Mouse (Mus musculus) embryonic facial prominence, embryonic 11.5 days (tissue): Measurements from ENCODE around the gene Hipk3. TPM values are rescaled to one million over a fixed set of nuclear protein-coding genes. Genes with fewer than 3 reads are reported as not detected.

Source experiments
- ATAC-seq: fragments of 200-750 bp; cut with Nextera tagmentation; replicated peaks from 2 replicates; pipeline ENCODE4 v1.8.0; 2017; ENCODE audit warnings: low read depth; ENCODE audit not compliant: insufficient number of reproducible peaks, low FRiP score, low TSS enrichment
- DNase-seq: peaks from one replicate; pipeline ENCODE4 v3.0.0-alpha.2; 2015; ENCODE audit warnings: low spot score
- H3K27ac ChIP-seq: fragments of 300-500 bp; sonication (generic); replicated peaks from 2 replicates; pipeline ENCODE4 v1.5.1; 2014; ENCODE audit warnings: mild to moderate bottlenecking, low read depth, low read length, control low read depth
- H3K27me3 ChIP-seq: fragments of 300-500 bp; sonication (generic); 2 replicates; pipeline ENCODE4 v1.6.1; 2014; ENCODE audit warnings: mild to moderate bottlenecking, low read length, moderate library complexity, mixed read lengths; ENCODE audit not compliant: control insufficient read depth, insufficient read depth
- H3K36me3 ChIP-seq: fragments of 300-500 bp; sonication (generic); replicated peaks from 2 replicates; pipeline ENCODE4 v1.6.1; 2014; ENCODE audit warnings: low read depth, mild to moderate bottlenecking, low read length, moderate library complexity, mixed read lengths; ENCODE audit not compliant: control insufficient read depth, insufficient read depth
- H3K4me1 ChIP-seq: fragments of 300-500 bp; sonication (generic); 2 replicates; pipeline ENCODE4 v1.6.1; 2014; ENCODE audit warnings: low read length, mixed read lengths; ENCODE audit not compliant: control insufficient read depth, insufficient read depth
- H3K4me2 ChIP-seq: fragments of 300-500 bp; sonication (generic); 2 replicates; pipeline ENCODE4 v1.6.1; 2014; ENCODE audit warnings: low read depth, mild to moderate bottlenecking, control low read depth, low read length, moderate library complexity
- H3K4me3 ChIP-seq: fragments of 300-500 bp; sonication (generic); 2 replicates; pipeline ENCODE4 v1.5.1; 2014; ENCODE audit warnings: low read depth, low read length, control low read depth
- H3K9ac ChIP-seq: fragments of 300-500 bp; sonication (generic); replicated peaks from 2 replicates; pipeline ENCODE4 v1.6.1; 2014; ENCODE audit warnings: mild to moderate bottlenecking, control low read depth, low read length
- H3K9me3 ChIP-seq: fragments of 300-500 bp; sonication (generic); replicated peaks from 2 replicates; pipeline ENCODE4 v1.6.1; 2016; ENCODE audit warnings: mild to moderate bottlenecking, low read length, inconsistent platforms, mixed read lengths; ENCODE audit not compliant: control insufficient read depth
- WGBS: fragments of 180-500 bp; shearing (Covaris S2); extraction: QIAGEN DNeasy Blood & Tissue Kit; methylation state at CpG from one replicate; pipeline ENCODE4 v1.1.7; 2014; 5-methylcytosine and 5-hydroxymethylcytosine counted together
- polyA plus RNA-seq: library from polyadenylated mRNA; unstranded; fragments of >200 nt; fragmentation: Nextera tagmentation; extraction: Ambion mirVana; gene quantifications from 2 replicates; pipeline ENCODE4 v1.2.1, GENCODE M21; 2014

Gene Hipk3
- polyA plus RNA-seq, 1 experiment from 2014 or later, result 17.5 TPM

DNA sequence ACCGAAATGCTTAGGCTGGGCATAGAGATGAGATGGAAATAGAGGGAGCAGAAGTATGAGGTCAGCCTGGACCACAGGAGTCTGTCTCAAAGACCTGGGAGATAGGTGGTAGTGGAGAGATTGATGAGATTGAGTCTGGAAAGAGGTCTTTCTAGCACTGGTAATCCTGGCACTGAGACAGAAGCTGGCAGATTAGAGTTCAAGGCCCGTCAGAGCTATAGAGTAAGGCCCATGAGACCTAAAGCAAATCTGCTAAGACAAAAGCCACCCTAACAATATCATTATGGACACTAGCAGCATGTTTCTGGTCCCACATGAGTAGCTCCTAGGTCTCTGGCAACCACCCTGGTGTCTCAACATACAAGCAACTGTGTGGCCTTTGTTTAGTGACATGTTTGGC, 4.4 kb downstream of the Hipk3 start:
- no peak overlapping the region for H3K4me2 ChIP-seq
- no peaks in the 10 kb centered on the region; the same call in none of the 2 replicates for H3K4me1 ChIP-seq
- H3K9ac ChIP-seq, result no peak overlapping the region
- no peaks in the 10 kb centered on the region for H3K27me3 ChIP-seq
- H3K9me3 ChIP-seq, result no peaks in the 10 kb centered on the region
- WGBS, result 85% methylated on average over 2 of the region's 2 CpGs
- ATAC-seq (no peak), DNase-seq (no peak)
- H3K4me3 ChIP-seq, result no peak overlapping the region
- no peak overlapping the region for H3K27ac ChIP-seq
- no peaks in the 10 kb centered on the region for H3K36me3 ChIP-seq

DNA sequence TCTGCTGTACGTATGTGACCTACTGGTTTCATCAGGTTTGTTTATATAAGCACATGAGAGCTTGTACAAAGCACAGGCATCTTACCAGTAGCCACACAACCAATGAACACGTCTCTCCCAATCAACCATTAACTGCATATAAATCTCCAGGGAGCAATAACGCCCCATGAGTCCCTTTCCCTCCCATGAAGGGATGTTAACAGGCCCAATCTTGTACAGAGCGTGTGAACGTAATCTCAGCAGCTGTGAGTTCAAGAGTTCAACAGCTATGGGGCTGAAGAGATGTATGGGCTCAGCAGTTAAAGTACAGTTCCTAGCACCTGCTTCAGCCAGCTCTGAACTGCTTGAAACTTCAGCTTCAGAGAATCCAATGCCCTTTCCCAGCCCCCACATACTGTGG, 9.8 kb downstream of the Hipk3 start:
- H3K27me3 ChIP-seq, result no peaks in the 10 kb centered on the region
- H3K4me1 ChIP-seq, result no peaks in the 10 kb centered on the region
- H3K4me2 ChIP-seq, result no peak overlapping the region
- no peak overlapping the region for H3K4me3 ChIP-seq
- ATAC-seq, result no peak
- no peak overlapping the region for H3K9ac ChIP-seq
- no peaks in the 10 kb centered on the region for H3K36me3 ChIP-seq
- no peaks in the 10 kb centered on the region for H3K9me3 ChIP-seq
- 59% methylated on average over 5 of the region's 5 CpGs for WGBS
- H3K27ac ChIP-seq, result no peak overlapping the region
- no peak for DNase-seq

DNA sequence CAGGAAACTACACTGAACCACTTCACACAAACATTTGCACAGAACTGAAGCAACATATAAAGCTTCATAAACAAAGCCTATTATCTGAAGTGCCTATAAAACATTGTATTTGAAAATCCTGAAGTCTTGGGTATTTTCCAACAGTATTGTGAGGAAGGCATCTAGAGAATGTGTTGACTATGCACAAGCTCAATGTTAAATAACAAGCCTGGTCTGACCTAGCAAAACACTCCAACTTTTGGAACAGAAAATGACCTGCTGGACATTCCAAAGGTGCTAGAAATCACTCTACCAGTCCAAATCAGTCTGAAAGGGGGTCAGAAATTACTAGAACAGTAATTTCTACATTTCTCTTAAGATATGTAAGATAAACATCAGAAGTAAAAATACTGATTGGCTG, 12.1 kb downstream of the Hipk3 start:
- no peaks in the 10 kb centered on the region for H3K4me1 ChIP-seq
- H3K36me3 ChIP-seq, result no peaks in the 10 kb centered on the region
- no peaks in the 10 kb centered on the region for H3K27me3 ChIP-seq
- no peak overlapping the region for H3K9ac ChIP-seq
- H3K27ac ChIP-seq, result no peak overlapping the region
- no peak overlapping the region for H3K4me2 ChIP-seq
- H3K9me3 ChIP-seq, result no peaks in the 10 kb centered on the region
- no peak overlapping the region for H3K4me3 ChIP-seq
- DNase-seq (no peak), ATAC-seq (no peak)

DNA sequence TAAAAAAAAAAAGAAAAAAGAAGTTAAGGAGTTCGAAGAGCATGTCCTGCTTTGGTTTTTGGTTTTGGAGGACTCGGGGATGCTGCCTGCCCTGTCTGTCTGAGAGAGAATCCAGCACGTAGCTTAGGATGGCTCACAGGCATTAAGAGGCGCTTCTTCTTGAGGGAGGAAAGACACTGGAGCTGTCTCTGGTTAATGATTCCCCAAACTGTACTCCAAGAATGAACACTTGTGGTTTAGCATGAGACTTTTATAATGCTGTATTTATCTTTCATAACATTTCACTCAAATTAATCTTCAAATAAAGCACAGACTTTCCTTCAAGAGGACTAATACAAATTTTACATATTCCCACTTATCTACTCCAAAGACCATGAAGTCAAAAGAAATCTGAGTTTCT, 15.2 kb downstream of the Hipk3 start:
- H3K9me3 ChIP-seq, result no peaks in the 10 kb centered on the region
- no peak for ATAC-seq
- H3K4me3 ChIP-seq, result no peak overlapping the region
- no peak overlapping the region for H3K4me2 ChIP-seq
- H3K36me3 ChIP-seq, result no peaks in the 10 kb centered on the region
- H3K27me3 ChIP-seq, result no peaks in the 10 kb centered on the region
- WGBS, result 92% methylated on average over 4 of the region's 4 CpGs
- no peak for DNase-seq
- H3K4me1 ChIP-seq, result no peaks in the 10 kb centered on the region
- H3K27ac ChIP-seq, result no peak overlapping the region
- no peak overlapping the region for H3K9ac ChIP-seq

DNA sequence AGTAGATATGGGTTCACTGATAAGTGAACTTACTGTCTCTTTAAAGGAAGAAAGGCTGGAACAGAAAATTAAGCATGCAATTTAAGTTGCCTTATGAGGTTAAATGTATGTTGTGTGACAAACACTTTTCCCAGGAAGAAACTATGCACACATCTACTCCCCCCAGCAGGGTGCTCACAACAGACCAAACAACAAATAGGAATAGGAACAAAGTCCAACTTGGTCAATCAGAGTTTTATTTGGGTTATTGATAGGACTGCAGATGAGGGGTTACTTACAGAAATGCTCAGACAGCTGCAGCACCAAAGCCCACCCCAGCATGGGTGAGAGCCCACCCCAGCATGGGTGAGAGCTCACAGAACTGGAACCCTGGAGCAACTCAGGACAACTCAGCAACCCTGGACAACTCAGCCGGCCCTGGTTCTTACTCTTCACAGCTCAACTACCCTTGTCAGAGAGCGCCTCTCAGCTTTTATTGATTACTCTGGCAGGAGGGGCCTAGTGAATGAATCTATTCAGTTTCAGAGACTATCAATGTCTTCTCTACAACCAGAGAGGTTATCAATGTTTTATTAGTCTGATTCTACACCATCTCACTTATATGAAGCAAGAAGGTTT, 16.7 kb downstream of the Hipk3 start:
- H3K27me3 ChIP-seq, result no peaks in the 10 kb centered on the region
- H3K36me3 ChIP-seq, result no peaks in the 10 kb centered on the region
- no peak for DNase-seq
- no peak overlapping the region for H3K4me2 ChIP-seq
- ATAC-seq, result no peak
- WGBS, result 61% methylated on average over 2 of the region's 2 CpGs
- H3K4me3 ChIP-seq, result no peak overlapping the region
- no peak overlapping the region for H3K27ac ChIP-seq
- H3K9ac ChIP-seq, result no peak overlapping the region
- no peaks in the 10 kb centered on the region for H3K9me3 ChIP-seq
- H3K4me1 ChIP-seq, result no peaks in the 10 kb centered on the region

- Histone ChIP-seq H3K4me3 (no peak overlapping the region), H3K27ac (no peak overlapping the region), H3K27me3 (no peaks in the 10 kb centered on the region), H3K36me3 (no peaks in the 10 kb centered on the region), H3K9me3 (no peaks in the 10 kb centered on the region), H3K4me1 (no peaks in the 10 kb centered on the region), H3K9ac (no peak overlapping the region), H3K4me2 (no peak overlapping the region)
- WGBS, result 93% methylated on average over 6 of the region's 6 CpGs
- ATAC-seq, result no peak
- DNase-seq, result no peak
These were observed 22.2 kb downstream of the Hipk3 start for GRCm38 (mm10) chr2:104472056-104472455.

DNA sequence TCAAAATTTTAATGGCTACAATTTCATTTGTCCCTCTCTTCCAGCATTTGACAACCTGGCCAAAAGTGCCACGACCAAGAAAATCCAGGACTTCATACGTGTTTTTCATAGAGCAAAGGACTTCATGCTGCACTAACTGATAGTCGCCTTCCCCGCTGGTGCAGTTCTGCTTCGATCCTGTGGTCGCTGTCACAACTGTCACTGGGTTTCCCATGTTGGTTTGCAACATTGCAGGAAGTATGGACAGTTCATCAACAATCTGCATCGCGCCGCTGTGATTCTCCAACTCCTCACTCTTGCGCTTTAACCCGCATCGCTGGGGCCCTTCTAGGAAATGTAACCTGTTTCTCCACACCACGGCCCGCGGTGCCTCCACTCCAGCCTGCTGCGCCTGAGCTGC, 23.1 kb downstream of the Hipk3 start:
- WGBS, result 95% methylated on average over 16 of the region's 16 CpGs
- H3K36me3 ChIP-seq, result no peaks in the 10 kb centered on the region
- no peak overlapping the region for H3K4me2 ChIP-seq
- H3K9ac ChIP-seq, result no peak overlapping the region
- H3K4me1 ChIP-seq, result no peaks in the 10 kb centered on the region
- H3K27ac ChIP-seq, result no peak overlapping the region
- H3K27me3 ChIP-seq, result no peaks in the 10 kb centered on the region
- no peak for ATAC-seq
- no peak overlapping the region for H3K4me3 ChIP-seq
- H3K9me3 ChIP-seq, result no peaks in the 10 kb centered on the region
- DNase-seq, result no peak

DNA sequence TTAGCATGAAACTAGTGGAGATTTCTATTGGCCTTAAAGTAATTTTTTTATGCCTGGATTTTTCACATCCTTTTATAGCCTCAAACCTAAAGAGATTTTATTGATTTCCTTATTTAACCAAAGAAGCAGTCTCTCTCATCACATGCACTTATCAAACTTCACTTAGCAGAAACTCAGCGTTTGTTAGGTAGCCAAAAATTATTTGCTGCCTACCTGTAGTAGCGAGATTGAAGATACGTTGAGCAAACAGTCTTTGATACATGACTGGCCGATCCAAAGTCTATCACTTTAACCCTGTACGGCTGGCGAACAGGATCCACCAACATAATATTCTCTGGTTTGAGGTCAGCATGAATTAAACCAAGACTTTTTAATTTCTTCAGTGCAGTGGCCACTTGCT, 23.7 kb downstream of the Hipk3 start:
- Histone ChIP-seq H3K9me3 (no peaks in the 10 kb centered on the region), H3K27me3 (no peaks in the 10 kb centered on the region), H3K36me3 (no peaks in the 10 kb centered on the region), H3K27ac (no peak overlapping the region), H3K9ac (no peak overlapping the region), H3K4me1 (no peaks in the 10 kb centered on the region), H3K4me3 (no peak overlapping the region), H3K4me2 (no peak overlapping the region)
- WGBS, result 94% methylated on average over 6 of the region's 6 CpGs
- ATAC-seq (no peak), DNase-seq (no peak)
